Mouse (Mus musculus) cerebellum, adult 2 months (tissue): ENCODE data around the gene Adgrl2.

Experiments
- CTCF ChIP-seq: fragments of 200-500 bp; IDR thresholded peaks from 2 replicates; pipeline ENCODE4 v1.5.1; 2011; ENCODE audit warnings: low read depth, mild to moderate bottlenecking, control low read depth, low read length, moderate library complexity, borderline replicate concordance; ENCODE audit not compliant: insufficient read depth
- POLR2A ChIP-seq: fragments of 200-500 bp; IDR thresholded peaks from 2 replicates; pipeline ENCODE4 v1.6.1; 2011; ENCODE audit warnings: low read length, control low read depth, borderline replicate concordance; ENCODE audit not compliant: insufficient read depth

- no peak for TF ChIP-seq POLR2A
- no peak for TF ChIP-seq CTCF
These were observed 25.3 kb downstream of the Adgrl2 start for GRCm38 (mm10) chr3:148964991-148965605.
